Mouse (Mus musculus) G1E (cell line): ENCODE results near the gene Fa2h.
"Not testable (repeated sequence)": the region's sequence is repeated elsewhere in the genome, so short reads cannot be mapped to it uniquely, and the experiment has no call there.

Experiments used
- CTCF ChIP-seq: IDR thresholded peaks from 2 replicates; pipeline ENCODE4 v1.5.1; 2012; ENCODE audit warnings: low read depth, low read length, inconsistent platforms, mixed read lengths
- GATA2 ChIP-seq: IDR thresholded peaks from 2 replicates; pipeline ENCODE4 v1.6.1; 2012; ENCODE audit warnings: low read depth, low read length, inconsistent platforms, borderline replicate concordance

GRCm38 (mm10) chr8:111310006-111310405 lies 83.6 kb downstream of the Fa2h start:
- TF ChIP-seq CTCF, GATA2: not testable (repeated sequence)
